Mouse (Mus musculus) c-Kit-positive CD71-negative TER-119-negative erythroid progenitor cells, embryonic 14.5 days (primary cell): ENCODE results near the gene Fnbp1.

Experiments
- DNase-seq: peaks from one replicate; pipeline ENCODE4 v3.0.0-alpha.2; 2013; ENCODE audit warnings: low read depth

Fnbp1 gene

DNA sequence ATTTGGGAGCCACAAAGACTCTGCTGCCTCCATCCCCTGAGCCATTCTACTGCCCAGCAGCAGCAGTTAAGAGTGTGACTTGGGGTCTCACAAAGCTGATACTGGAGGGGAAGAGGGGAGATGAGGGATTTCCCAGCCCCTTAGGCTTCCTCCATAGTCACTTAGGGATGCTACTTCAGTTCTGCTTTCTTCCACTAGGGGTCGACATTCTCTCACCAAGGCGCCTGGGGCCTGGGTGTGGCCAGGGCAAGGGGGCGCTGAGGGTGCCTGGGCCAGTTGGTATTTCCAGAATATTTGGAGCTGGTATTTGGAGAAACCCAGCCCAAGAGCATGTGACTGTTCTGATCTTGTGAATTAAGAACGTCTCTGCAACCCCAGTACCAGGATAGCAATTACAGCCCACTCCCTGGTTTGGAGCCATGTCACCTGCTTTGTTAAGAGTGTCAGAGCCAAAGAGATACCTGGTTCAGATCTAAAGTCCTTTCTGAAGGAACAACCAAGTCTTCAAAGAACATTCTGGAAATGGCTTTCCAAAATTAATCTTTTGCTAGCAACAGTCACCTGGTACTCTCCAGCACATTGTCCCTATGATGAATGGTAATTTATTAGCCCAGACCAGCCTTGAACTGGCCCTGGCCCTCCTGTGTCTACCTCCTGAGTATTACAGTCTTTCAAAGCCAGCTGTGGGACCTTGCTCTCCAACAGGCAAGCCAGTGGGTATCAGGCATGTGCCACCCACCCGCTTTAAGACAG is 117.0 kb downstream of the Fnbp1 start:
- DNase-seq: peak; percentile 62

GRCm38 (mm10) chr2:31023940-31024339 is 117.9 kb downstream of the Fnbp1 start:
- DNase-seq: no peak

DNA sequence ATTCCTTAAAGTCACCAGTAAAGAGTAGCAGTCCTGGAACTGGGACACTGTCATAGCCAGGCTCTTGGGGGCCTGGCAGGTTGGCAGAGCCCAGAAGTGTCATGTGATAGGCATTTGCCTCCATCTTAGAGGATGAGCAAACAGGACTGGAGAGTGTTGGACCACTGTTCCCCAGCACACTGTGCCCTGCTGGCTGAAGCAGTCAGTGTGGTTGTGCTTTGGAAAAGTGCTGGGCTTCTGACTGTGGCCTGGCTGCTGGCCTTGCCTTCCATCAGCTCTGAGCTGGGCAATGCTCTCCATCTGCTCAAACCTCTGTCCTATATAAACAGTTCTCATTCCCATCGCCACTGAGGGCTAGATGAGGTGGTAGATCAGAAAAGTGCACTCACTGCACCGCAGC is 121.6 kb downstream of the Fnbp1 start:
- DNase-seq: no peak

DNA sequence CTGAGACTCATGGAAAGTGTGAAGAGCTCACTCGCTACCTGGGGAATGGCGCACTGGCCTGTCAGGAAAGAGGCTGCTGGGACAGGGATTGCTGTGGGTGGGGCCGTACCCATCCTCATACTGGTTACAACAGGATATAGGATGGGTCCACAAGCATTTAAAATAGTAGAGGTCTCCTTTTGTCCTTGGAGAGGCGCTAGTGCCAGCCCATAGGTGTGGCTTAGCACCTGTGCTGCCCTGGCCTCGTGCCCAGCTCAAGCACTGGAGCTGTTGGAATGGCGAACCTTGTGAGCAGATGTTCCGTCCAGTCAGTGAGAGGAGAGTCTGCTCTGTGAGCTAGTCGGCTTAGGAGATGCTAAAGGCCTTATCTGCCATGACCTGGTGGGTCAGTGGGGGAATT is 122.8 kb downstream of the Fnbp1 start:
- DNase-seq: no peak

DNA sequence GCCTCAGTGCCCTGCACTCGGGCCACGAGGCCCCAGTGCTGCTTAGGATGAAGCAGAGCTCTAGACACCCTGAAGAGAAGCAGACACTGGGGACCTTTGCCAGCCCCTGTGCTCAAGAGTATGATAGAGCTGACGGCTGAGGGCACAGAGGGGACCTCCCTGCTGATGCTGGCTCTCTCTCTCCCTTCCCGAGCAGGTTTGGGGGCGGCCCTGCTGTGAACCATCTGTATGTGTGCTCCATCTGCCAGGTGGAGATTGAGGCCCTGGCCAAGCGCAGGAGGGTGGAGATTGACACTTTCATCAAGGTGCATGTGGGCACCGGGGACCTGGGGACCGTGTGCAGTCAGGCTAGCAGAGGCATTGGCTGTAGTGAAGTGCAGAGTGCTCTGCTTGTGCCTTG is 123.3 kb downstream of the Fnbp1 start:
- DNase-seq: no peak

GRCm38 (mm10) chr2:31017625-31018317 is 124.0 kb downstream of the Fnbp1 start:
- no peak for DNase-seq

DNA sequence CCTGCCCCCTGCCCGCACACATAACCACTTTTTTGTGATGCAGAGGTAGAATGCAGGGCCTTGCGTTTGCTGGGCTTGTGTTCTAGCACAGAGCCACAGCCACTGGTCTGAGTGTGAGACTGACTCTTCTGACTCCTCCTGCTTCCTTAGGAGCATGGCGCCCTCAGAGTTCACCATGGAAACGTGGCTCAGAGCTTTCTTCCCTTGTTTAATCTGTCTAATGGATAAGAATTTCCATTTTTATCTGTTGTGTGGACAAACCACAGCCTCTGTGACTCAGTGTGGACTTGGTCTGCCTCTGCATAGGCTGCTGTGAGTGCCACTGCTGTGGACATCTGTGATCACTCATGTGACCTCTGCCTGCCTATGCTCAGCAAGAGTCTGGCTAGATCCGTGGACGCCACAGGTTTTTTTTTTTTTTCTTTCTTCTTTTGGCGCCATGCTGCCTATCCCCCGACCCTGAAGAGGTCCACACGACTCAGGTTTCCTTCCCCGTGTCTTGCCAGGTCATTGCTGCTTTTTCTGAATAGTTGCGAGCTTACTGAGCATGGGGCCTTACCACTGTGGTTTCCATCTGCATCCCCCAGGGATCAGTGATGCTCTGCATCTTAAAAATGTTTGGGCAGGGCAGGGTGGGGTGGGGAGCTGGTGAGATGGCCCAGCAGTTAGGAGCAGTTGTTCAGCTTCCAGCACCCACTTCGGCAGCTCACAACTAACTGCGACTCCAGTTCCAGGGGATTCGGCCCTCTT is 128.3 kb downstream of the Fnbp1 start:
- DNase-seq: no peak

DNA sequence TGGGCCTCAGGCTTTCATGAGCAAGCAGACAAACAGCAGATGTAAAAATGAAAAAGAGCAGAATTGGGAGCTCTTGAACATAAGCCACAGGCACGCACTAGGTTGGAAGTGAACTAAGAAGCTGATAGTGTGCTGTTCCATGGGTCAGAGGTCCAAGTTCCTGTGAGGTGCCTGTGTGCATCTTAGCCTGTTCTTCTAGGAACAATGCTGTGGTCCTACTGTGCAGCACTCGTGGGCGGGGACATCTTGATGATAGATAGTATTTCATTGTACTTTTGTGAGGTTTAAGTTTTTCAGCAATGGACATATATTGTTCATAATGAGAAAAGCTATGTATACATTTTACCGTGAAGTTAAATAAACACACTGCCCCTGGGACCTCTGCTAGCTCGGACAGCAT is 134.6 kb downstream of the Fnbp1 start:
- no peak for DNase-seq

GRCm38 (mm10) chr2:31006434-31006833 is 135.4 kb downstream of the Fnbp1 start:
- peak; percentile 38 for DNase-seq

- DNase-seq: no peak
These were observed 136.4 kb downstream of the Fnbp1 start for GRCm38 (mm10) chr2:31005453-31005852.

DNA sequence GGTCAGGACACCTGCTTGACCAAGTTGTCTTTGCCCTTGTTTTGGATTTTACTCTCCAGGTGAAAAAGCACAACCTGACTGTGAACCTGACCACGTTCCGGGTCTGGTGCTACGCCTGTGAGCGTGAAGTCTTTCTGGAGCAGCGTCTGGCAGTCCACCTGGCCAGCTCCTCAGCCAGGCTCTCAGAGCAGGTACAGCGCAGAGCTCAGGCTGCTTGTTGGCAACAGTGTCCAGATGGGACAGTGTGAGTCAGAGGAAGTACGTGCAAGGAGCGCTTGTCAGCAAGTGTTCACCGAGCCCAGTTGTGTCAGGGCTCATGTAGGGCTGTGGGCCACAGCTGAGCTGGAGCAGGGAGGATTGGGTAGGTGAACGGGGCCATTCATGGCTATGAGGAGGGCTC is 139.0 kb downstream of the Fnbp1 start:
- no peak for DNase-seq

GRCm38 (mm10) chr2:30998443-30999260 is 143.2 kb downstream of the Fnbp1 start:
- no peak for DNase-seq

DNA sequence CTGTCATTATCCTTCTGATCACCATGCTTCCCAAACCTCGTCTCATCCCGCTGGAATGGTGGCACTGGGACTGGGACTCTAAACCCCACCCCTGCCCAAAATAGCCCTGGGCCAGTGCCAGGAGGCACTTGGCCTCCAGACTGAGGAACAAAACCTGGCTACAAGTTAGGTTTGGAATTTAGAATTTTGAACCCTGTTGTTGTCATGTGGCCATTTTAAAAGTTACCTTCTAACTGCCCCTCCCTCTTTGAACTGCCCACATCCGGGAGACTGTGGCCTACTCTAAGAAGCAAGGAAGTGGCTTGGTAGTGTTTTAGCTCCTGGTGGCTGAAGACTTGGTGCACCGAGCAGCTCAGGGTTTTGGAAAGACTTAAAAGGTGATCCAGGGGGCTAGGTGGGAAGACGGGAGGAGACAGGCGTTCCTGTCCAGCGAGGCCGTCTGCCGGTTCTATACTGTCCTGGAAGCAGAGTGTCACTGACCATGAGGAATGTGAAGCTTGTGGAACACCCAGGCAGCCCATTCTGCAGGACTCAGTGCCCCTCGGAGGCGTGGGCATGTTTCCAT is 146.3 kb downstream of the Fnbp1 start:
- no peak for DNase-seq

DNA sequence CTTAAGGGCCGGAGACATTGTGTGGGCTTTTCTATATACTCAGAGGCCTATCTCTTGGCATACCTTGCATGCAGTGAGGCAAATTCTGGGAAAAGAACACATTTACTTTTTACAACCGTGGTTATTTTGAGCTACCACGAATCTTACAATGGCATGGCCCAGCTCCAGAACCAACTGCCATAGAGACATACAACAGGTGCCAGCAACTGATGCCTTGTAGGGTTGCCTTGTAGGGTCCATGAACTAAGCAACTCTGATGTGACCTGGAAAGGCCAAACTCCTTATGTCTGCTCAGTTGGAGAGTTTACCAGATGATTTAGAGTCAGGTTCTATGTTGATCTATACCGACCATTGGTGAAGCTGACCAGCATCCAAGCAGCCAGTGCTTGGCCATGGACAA is 147.0 kb downstream of the Fnbp1 start:
- no peak for DNase-seq

DNA sequence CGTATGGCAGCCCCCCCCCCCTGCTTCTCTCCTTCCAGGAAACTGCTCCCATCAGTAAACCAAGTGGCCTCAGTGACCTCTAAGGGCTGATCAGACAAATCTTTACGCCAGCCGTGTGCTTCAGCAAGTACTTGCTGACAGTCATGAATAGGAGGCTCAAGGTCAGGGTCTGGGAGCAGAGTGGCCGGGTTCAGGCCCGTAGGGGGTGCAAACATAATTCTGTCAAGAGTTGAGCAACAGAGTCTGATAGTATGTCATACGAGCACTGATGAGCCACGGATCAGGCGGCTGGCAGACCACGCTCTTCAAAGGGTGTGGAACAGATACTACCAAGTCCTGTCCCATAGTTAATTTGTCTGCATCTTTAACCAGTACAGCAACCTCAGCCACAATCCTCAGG is 151.6 kb downstream of the Fnbp1 start:
- DNase-seq: no peak

- no peak for DNase-seq
These were observed 156.4 kb downstream of the Fnbp1 start for GRCm38 (mm10) chr2:30985111-30986020.

DNA sequence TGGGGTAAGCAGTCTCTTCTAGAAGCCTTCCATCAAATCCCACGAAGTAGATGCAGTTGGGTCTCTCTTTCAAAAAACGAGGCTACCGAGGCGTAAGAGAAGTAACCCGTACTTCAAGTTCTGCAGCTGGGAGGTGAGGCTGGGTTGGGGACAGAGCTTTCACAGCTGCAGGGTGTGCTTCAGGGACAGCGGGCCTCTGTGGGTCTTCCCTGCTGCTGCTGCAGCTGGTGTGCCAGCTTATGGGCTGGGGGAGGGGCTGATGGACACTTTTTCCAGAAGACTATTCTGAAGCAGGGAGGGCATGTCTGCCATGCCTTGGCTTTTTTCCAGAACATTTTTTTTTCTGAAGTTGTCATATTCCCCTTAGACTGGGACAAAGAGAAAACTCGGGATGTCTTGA is 158.8 kb downstream of the Fnbp1 start:
- no peak for DNase-seq

GRCm38 (mm10) chr2:30981790-30982513 is 159.9 kb downstream of the Fnbp1 start, which contains the start of the genes BC005624 and Usp20:
Gene BC005624, minus strand, starts transcription at chr2:30982201.
Gene Usp20, plus strand, starts transcription at chr2:30982279.
- peak; percentile 97 for DNase-seq
